Mouse (Mus musculus) lung, embryonic 15.5 days (tissue): ENCODE measurements at regions not wholly inside any gene's neighbourhood (a gene's known extent, or its start where the extent isn't known, plus 50 kb on each side); places are given as distances from the start of the nearest gene placed in this dataset.

Experiments used
- ATAC-seq: fragments of 200-750 bp; cut with Nextera tagmentation; 2 replicates; pipeline ENCODE4 v1.8.0; 2017; ENCODE audit warnings: moderate number of reproducible peaks, borderline replicate concordance; ENCODE audit not compliant: low FRiP score, low TSS enrichment; ENCODE audit errors: extremely low read depth
- H3K27ac ChIP-seq: fragments of 300-500 bp; sonication (generic); 2 replicates; pipeline ENCODE4 v1.5.1; 2015; ENCODE audit warnings: moderate library complexity, mild to moderate bottlenecking, inconsistent platforms
- H3K27me3 ChIP-seq: fragments of 300-500 bp; sonication (generic); 2 replicates; pipeline ENCODE4 v1.6.1; 2015; ENCODE audit warnings: inconsistent platforms
- H3K36me3 ChIP-seq: fragments of 300-500 bp; sonication (generic); 2 replicates; pipeline ENCODE4 v1.6.1; 2015; ENCODE audit warnings: inconsistent platforms
- H3K4me1 ChIP-seq: fragments of 300-500 bp; sonication (generic); 2 replicates; pipeline ENCODE4 v1.6.1; 2015; ENCODE audit warnings: inconsistent platforms
- H3K4me2 ChIP-seq: fragments of 300-500 bp; sonication (generic); 2 replicates; pipeline ENCODE4 v1.6.1; 2015; ENCODE audit warnings: inconsistent platforms, mild to moderate bottlenecking, moderate library complexity
- H3K4me3 ChIP-seq: fragments of 300-500 bp; sonication (generic); 2 replicates; pipeline ENCODE4 v1.5.1; 2015; ENCODE audit warnings: mild to moderate bottlenecking, inconsistent platforms
- H3K9ac ChIP-seq: fragments of 300-500 bp; sonication (generic); 2 replicates; pipeline ENCODE4 v1.6.1; 2015; ENCODE audit warnings: inconsistent platforms
- H3K9me3 ChIP-seq: fragments of 300-500 bp; sonication (generic); 2 replicates; pipeline ENCODE4 v1.6.1; 2016; ENCODE audit warnings: inconsistent platforms
- WGBS: fragments of 180-500 bp; shearing (Covaris S2); methylation state at CpG from one replicate; pipeline ENCODE4 v1.1.7; 2015; 5-methylcytosine and 5-hydroxymethylcytosine counted together

DNA sequence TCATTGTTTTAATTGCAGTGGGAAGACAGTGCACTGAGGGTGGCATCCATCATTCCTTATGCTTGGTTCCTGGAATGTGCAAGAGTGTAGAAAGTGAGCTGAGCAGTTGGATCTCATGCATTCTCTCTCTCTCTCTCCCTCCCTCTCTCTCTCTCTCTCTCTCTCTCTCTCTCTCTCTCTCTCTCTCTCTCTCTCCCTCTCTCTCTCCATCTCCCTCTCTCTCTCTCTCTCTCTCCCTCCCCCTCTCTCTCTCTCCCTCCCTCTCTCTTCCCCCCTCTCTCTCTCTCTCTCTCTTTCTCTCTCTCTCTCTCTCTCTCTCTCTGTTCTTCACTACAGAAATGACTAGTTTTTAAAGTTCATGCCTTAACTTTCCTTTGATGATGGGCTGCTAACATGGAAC, 583.1 kb downstream of the Etnk1 start:
- no peaks in the 10 kb centered on the region for H3K9me3 ChIP-seq
- H3K4me2 ChIP-seq: no peak overlapping the region
- H3K36me3 ChIP-seq: no peaks in the 10 kb centered on the region
- no peaks in the 10 kb centered on the region for H3K27me3 ChIP-seq
- H3K4me1 ChIP-seq: peaks cover 13% of the 10 kb centered on the region; the same call in 1 of the 2 replicates
- no peak for ATAC-seq
- no peak overlapping the region for H3K4me3 ChIP-seq
- H3K27ac ChIP-seq: 0 out of 2 replicates have a peak overlapping the region, but pooled peaks have one; percentile 69
- H3K9ac ChIP-seq: no peak overlapping the region

DNA sequence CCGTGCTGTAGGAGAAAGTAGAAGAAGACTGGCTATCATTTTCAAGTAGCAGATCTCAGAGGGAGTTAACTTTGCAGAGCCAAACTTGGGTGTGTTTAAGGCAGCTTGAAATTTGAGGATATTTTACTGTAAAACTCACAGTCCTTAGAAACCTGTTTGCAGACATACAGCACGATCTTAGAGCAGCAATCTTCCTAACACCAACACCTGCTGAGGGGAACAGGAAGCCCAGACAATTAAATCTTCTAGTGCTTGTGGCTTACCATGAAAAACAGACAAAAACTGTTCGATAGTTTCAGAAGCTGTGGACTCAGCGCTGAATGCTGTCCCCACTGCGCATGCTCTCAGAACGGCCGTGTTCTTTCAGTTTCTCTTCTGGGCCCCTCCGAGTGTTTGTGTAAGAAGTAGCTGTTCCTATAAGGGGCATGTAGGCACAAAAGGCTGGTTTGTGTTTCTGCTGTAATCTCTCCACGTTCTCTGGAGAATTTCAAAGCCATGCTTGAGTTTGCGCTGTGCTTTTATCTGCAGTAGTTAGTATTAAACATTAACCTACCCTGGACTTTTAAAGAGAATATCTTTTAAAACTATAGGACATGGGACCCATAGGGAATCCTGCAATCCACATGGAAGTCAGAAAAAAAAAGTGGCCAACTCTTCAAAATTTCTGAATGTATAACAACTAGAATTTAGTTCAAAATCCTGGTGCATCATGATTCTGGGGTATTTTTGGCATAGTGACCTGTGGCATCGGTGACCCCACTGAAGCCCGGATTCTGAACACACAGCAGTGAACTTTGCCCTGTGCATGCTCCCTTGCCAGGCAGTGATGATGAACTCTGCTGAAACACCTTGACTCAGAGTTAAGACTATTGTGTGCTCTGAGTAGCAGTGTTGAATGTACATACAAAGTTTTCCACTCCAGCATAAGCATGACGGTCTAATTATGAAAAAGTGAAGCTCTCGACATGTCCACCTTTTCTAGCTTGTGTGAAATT, 584.4 kb downstream of the Etnk1 start:
- Histone ChIP-seq H3K9ac (no peak overlapping the region), H3K4me1 (peaks cover 13% of the 10 kb centered on the region; the same call in 1 of the 2 replicates), H3K4me2 (peak overlapping the region; percentile 38), H3K9me3 (no peaks in the 10 kb centered on the region), H3K36me3 (no peaks in the 10 kb centered on the region), H3K27ac (peak overlapping the region; percentile 69), H3K27me3 (no peaks in the 10 kb centered on the region), H3K4me3 (peak overlapping the region; percentile 10; the same call in 1 of the 2 replicates)
- ATAC-seq: peak; percentile 69; the same call in 1 of the 2 replicates
- WGBS: 55% methylated on average over 14 of the region's 14 CpGs

DNA sequence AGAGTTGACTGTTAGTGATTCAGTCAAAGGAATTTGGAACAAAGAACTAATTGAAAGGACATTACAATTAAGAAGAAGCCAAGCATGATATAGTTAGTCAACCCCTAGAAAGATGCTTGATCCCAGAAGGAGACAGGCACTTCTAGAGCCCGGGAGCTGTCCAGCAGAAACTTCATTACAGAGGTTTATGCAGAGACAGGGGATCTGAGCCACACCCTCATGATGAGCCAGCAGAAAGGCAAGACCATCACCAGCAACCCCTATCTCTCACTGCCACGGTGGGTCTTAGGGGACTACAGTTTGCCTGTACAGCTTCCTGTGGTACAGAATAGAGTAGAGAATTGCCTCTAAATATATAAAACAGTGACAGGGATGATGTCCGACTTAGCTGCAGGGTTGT, 590.4 kb downstream of the Etnk1 start:
- 68% methylated on average over 3 of the region's 3 CpGs for WGBS
- ATAC-seq: no peak
- no peak overlapping the region for H3K27ac ChIP-seq
- no peak overlapping the region for H3K4me3 ChIP-seq
- H3K4me2 ChIP-seq: no peak overlapping the region
- H3K4me1 ChIP-seq: no peaks in the 10 kb centered on the region
- no peaks in the 10 kb centered on the region for H3K9me3 ChIP-seq
- H3K27me3 ChIP-seq: no peaks in the 10 kb centered on the region
- H3K36me3 ChIP-seq: no peaks in the 10 kb centered on the region
- H3K9ac ChIP-seq: no peak overlapping the region

DNA sequence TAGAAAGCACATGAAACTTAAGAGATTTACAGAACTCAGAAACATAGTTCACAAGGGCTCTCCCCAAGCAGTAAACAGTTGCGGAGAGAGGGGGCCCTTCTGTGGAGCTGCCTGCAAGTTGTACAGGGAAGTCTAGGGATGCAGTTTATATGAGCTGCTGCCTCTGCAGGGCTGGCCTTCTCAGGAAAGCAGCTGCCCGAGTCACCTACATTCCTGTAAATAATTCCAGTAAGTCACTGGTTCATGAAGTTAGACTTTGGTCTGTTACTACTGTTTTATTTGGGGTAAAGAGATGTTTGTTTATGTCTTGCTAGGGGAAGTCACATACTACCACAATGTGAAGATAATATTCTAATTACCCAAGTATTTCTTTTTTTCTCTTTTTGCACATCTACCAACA, 601.1 kb downstream of the Etnk1 start:
- Histone ChIP-seq H3K9ac (no peak overlapping the region), H3K27ac (no peak overlapping the region), H3K36me3 (no peaks in the 10 kb centered on the region), H3K4me1 (no peaks in the 10 kb centered on the region), H3K27me3 (no peaks in the 10 kb centered on the region), H3K9me3 (no peaks in the 10 kb centered on the region), H3K4me3 (no peak overlapping the region), H3K4me2 (no peak overlapping the region)
- 59% methylated on average over 2 of the region's 2 CpGs for whole genome bisulfite sequencing
- ATAC-seq: no peak
